ENCODE assay signal across 9 mouse cellular contexts in genomic region chr11:76449520-76450201, GRCm38 (mm10). TPM values are rescaled to one million over a fixed set of nuclear protein-coding genes. Genes with fewer than 3 reads are reported as not detected.
DNase-seq lines count a peak whose midpoint lies in the region; ATAC-seq lines count a peak whose summit lies in the region.
"Had no signal": no experiment of that assay in that cellular context is flagged by ENCODE, and none has a peak within 500 bp of the region (broad histone marks: within the 10 kb centered on the region; RNA-seq: fewer than 3 reads in every experiment).

No protein-coding gene starts in this region.

- H3K4me1 ChIP-seq in hindbrain, embryonic 12.5 days: peaks cover 61% of the 10 kb centered on the region

- ATAC-seq in hindbrain, embryonic 12.5 days (ENCODE audit: low FRiP score): peak; percentile 59

- peak overlapping the region; percentile 3 for H3K9ac ChIP-seq in hindbrain, embryonic 12.5 days

- H3K4me3 ChIP-seq in hindbrain, embryonic 12.5 days: no peak overlapping the region

- H3K9me3 ChIP-seq in hindbrain, embryonic 12.5 days (replicated peaks): no peaks in the 10 kb centered on the region
- H3K9me3 ChIP-seq: G1E had no signal

- 0 out of 2 replicates have a peak overlapping the region, but pooled peaks have one; percentile 7 for H3K4me2 ChIP-seq in hindbrain, embryonic 12.5 days (replicated peaks)

- WGBS in hindbrain, embryonic 12.5 days: 23% methylated on average over 15 of the region's 15 CpGs

- peaks cover 46% of the 10 kb centered on the region for H3K36me3 ChIP-seq in hindbrain, embryonic 12.5 days
- H3K36me3 ChIP-seq: G1E had no signal

- DNase-seq in adrenal gland, adult (ENCODE audit: inconsistent age in 2 of 2, low spot score in 1 of 2): peak; percentile 62 to 85
- DNase-seq in cerebellum, postnatal 25 days: peak; percentile 69 to 77
- peak; percentile 68 for DNase-seq in frontal cortex, postnatal 14 days (ENCODE audit: low spot score in 2 of 2)
- DNase-seq in layer of hippocampus, postnatal 25 days (ENCODE audit: extremely low spot score in 1 of 2, low spot score in 1 of 2): peak; percentile 54 to 68
- DNase-seq in neural tube, embryonic 10.5 days (ENCODE audit: extremely low spot score, low spot score): peak; percentile 60
- DNase-seq in testis, postnatal 14 days (ENCODE audit: low spot score): peak; percentile 47
- no peak for DNase-seq in lung, postnatal 10 days

- H3K27ac ChIP-seq in hindbrain, embryonic 12.5 days: peak overlapping the region; percentile 86

- no peaks in the 10 kb centered on the region for H3K27me3 ChIP-seq in hindbrain, embryonic 12.5 days

RNA-seq across cellular contexts. Expression of gene Timm22, which starts 42.9 kb away (rescaled TPM):
- polyA plus RNA-seq in hindbrain, embryonic 12.5 days (2016; fragmentation: Nextera tagmentation; extraction: Ambion mirVana): 111 and 113 TPM in 2 replicates
- 10 to 100 TPM; 25.9 to 39.4 TPM for total RNA-seq in layer of hippocampus, postnatal 25 days (2021)

RNA-seq across cellular contexts. Expression of gene Nxn, which starts 50.7 kb away (rescaled TPM):
- 54.3 and 57.3 TPM in 2 replicates for polyA plus RNA-seq in hindbrain, embryonic 12.5 days (2016; fragmentation: Nextera tagmentation; extraction: Ambion mirVana)
- total RNA-seq in layer of hippocampus, postnatal 25 days (2021): 10 to 100 TPM in 1 of 2 experiments, 1 to 10 TPM in 1; 8.9 to 12.4 TPM
